Mouse (Mus musculus): Measurements from ENCODE around the gene Ablim1.

DNA sequence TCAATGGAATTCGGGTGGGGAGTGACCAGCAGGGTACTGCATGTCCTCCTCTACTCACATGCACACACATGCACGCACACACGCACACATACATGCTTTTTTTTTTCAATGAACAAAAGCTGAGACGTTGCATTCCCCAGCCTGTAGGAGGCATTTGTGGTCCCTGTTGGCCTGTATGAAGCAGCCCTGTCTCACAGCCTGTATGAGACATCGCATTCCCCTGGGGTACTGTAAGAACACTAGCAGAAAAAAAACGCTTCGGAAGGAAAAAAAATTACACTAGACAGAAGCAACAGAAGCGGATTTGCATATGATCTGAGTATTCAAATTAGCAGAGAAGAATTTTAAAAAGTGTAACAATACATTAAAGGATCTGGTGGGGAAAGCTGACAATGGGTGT is 8.4 kb upstream of the Ablim1 start:
- TF ChIP-seq CTCF (IDR thresholded peaks at IDR 0.05; ENCODE audit: borderline replicate concordance, insufficient read depth, low read depth, low read length) (no peak), POLR2A (IDR thresholded peaks at IDR 0.05; ENCODE audit: borderline replicate concordance, insufficient read depth, low read length) (no peak)

All from cerebellum, adult 2 months (tissue).